ENCODE assay signal across 8 mouse cellular contexts in genomic region chr11:96074351-96075176, GRCm38 (mm10). TPM values are rescaled to one million over a fixed set of nuclear protein-coding genes. Genes with fewer than 3 reads are reported as not detected.
DNase-seq lines count a peak whose midpoint lies in the region; ATAC-seq lines count a peak whose summit lies in the region.
"Had no signal": no experiment of that assay in that cellular context is flagged by ENCODE, and none has a peak within 500 bp of the region (broad histone marks: within the 10 kb centered on the region; RNA-seq: fewer than 3 reads in every experiment).

No protein-coding gene starts in this region.

- peak overlapping the region; percentile 77 to 83 for H3K27ac ChIP-seq in heart, embryonic 14.5 days (replicated peaks in 1 of 2; ENCODE audit: control insufficient read depth in 1 of 2, insufficient read depth in 1 of 2, low read depth in 2 of 2, low read length in 2 of 2)
- 0 out of 2 replicates have a peak overlapping the region, but pooled peaks have one; percentile 49 for H3K27ac ChIP-seq in limb, embryonic 13.5 days

- H3K4me1 ChIP-seq in megakaryocyte, embryonic 14.5 days: peaks cover 43% of the 10 kb centered on the region
- H3K4me1 ChIP-seq in heart, embryonic 14.5 days (ENCODE audit: control insufficient read depth in 2 of 2, insufficient read depth in 2 of 2, low read length in 2 of 2): peaks cover 0 to 15% of the 10 kb centered on the region in 2 experiments; a peak in 2 of 4 replicates
- peaks cover 14% of the 10 kb centered on the region for H3K4me1 ChIP-seq in limb, embryonic 13.5 days

- WGBS in heart, embryonic 14.5 days: 8% methylated on average over 17 of the region's 17 CpGs
- 18% methylated on average over 17 of the region's 17 CpGs for WGBS in limb, embryonic 13.5 days

- peak; percentile 75 for DNase-seq in cerebellum, adult 9-10 months
- peak; percentile 42 for DNase-seq in right cerebral cortex, postnatal 14 days
- no peak for DNase-seq in gastrocnemius, adult 8-10 months (ENCODE audit: low spot score in 2 of 2)

- H3K9ac ChIP-seq in heart, embryonic 14.5 days (ENCODE audit: low read length): peak overlapping the region; percentile 90
- peak overlapping the region; percentile 83 for H3K9ac ChIP-seq in limb, embryonic 13.5 days

- H3K27me3 ChIP-seq in megakaryocyte, embryonic 14.5 days (replicated peaks): no peaks in the 10 kb centered on the region
- no peaks in the 10 kb centered on the region for H3K27me3 ChIP-seq in heart, embryonic 14.5 days (ENCODE audit: control insufficient read depth, insufficient read depth, low read length)
- H3K27me3 ChIP-seq in limb, embryonic 13.5 days: no peaks in the 10 kb centered on the region

- H3K36me3 ChIP-seq in megakaryocyte, embryonic 14.5 days (replicated peaks; ENCODE audit: low read length): peaks cover 36% of the 10 kb centered on the region
- peaks cover 39% of the 10 kb centered on the region for H3K36me3 ChIP-seq in heart, embryonic 14.5 days (ENCODE audit: control insufficient read depth, insufficient read depth, low read length)
- peaks cover 34% of the 10 kb centered on the region for H3K36me3 ChIP-seq in limb, embryonic 13.5 days

- no peaks in the 10 kb centered on the region for H3K9me3 ChIP-seq in megakaryocyte, embryonic 14.5 days
- H3K9me3 ChIP-seq in heart, embryonic 14.5 days (ENCODE audit: control insufficient read depth, low read length): no peaks in the 10 kb centered on the region
- H3K9me3 ChIP-seq in limb, embryonic 13.5 days: no peaks in the 10 kb centered on the region

- H3K4me3 ChIP-seq in megakaryocyte, embryonic 14.5 days (replicated peaks): peak overlapping the region; percentile 93
- peak overlapping the region; percentile 59 to 73 for H3K4me3 ChIP-seq in heart, embryonic 14.5 days (ENCODE audit: control insufficient read depth in 1 of 2, insufficient read depth in 1 of 2, low read depth in 1 of 2, low read length in 2 of 2)
- H3K4me3 ChIP-seq in limb, embryonic 13.5 days: peak overlapping the region; percentile 81

- no peak for ATAC-seq in megakaryocyte, adult 5-6 weeks (ENCODE audit: poor library complexity, severe bottlenecking)
- no peak for ATAC-seq in heart, embryonic 14.5 days (ENCODE audit: insufficient number of reproducible peaks, insufficient read depth, low FRiP score, low read depth)
- no peak for ATAC-seq in limb, embryonic 13.5 days (ENCODE audit: low FRiP score, low read depth)

- H3K4me2 ChIP-seq in heart, embryonic 14.5 days (ENCODE audit: low read length): peak overlapping the region; percentile 82
- H3K4me2 ChIP-seq in limb, embryonic 13.5 days (replicated peaks): peak overlapping the region; percentile 92

RNA-seq across cellular contexts. Expression of gene Atp5g1, which starts 0.9 kb away (rescaled TPM):
- 305 and 325 TPM in 2 replicates for polyA plus RNA-seq in megakaryocyte, embryonic 14.5 days (2012; ENCODE audit: insufficient read depth, low replicate concordance)
- 192 and 203 TPM in 2 replicates for total RNA-seq in megakaryocyte, adult 5-6 weeks (2015)
- 24.3 and 35.9 TPM in 2 replicates for total RNA-seq in megakaryocyte, adult 5-6 weeks (2017)
- polyA plus RNA-seq in heart, embryonic 14.5 days (2014; fragmentation: Nextera tagmentation; extraction: Ambion mirVana): 2,464 and 2,507 TPM in 2 replicates
- 424 and 500 TPM in 2 replicates for polyA plus RNA-seq in limb, embryonic 13.5 days (2015; fragmentation: Nextera tagmentation; extraction: Ambion mirVana)
- 1,000 to 10,000 TPM; 1,235 to 1,416 (median 1,336) TPM for total RNA-seq in gastrocnemius, adult 8-10 months (2022)

RNA-seq across cellular contexts. Expression of gene Ube2z, which starts 9.4 kb away (rescaled TPM):
- 12.1 and 13.8 TPM in 2 replicates for polyA plus RNA-seq in megakaryocyte, embryonic 14.5 days (2012; ENCODE audit: insufficient read depth, low replicate concordance)
- total RNA-seq in megakaryocyte, adult 5-6 weeks (2015): 22.5 and 22.8 TPM in 2 replicates
- 20.8 and 21.5 TPM in 2 replicates for total RNA-seq in megakaryocyte, adult 5-6 weeks (2017)
- 28.7 and 29.7 TPM in 2 replicates for polyA plus RNA-seq in heart, embryonic 14.5 days (2014; fragmentation: Nextera tagmentation; extraction: Ambion mirVana)
- 39.2 and 41.4 TPM in 2 replicates for polyA plus RNA-seq in limb, embryonic 13.5 days (2015; fragmentation: Nextera tagmentation; extraction: Ambion mirVana)
- total RNA-seq in gastrocnemius, adult 8-10 months (2022): 10 to 100 TPM; 15.0 to 17.9 (median 16.3) TPM

RNA-seq across cellular contexts. Expression of gene Calcoco2, which starts 37.2 kb away (rescaled TPM):
- polyA plus RNA-seq in megakaryocyte, embryonic 14.5 days (2012; ENCODE audit: insufficient read depth, low replicate concordance): not detected in 2 replicates
- not detected in 2 replicates for total RNA-seq in megakaryocyte, adult 5-6 weeks (2015)
- total RNA-seq in megakaryocyte, adult 5-6 weeks (2017): not detected in 2 replicates
- not detected in 2 replicates for polyA plus RNA-seq in heart, embryonic 14.5 days (2014; fragmentation: Nextera tagmentation; extraction: Ambion mirVana)
- polyA plus RNA-seq in limb, embryonic 13.5 days (2015; fragmentation: Nextera tagmentation; extraction: Ambion mirVana): not detected in 2 replicates
- not detected for total RNA-seq in gastrocnemius, adult 8-10 months (2022)
- polyA plus RNA-seq: frontal cortex, adult 2 months had no signal

RNA-seq across cellular contexts. Expression of gene Snf8, which starts 39.9 kb away (rescaled TPM):
- polyA plus RNA-seq in megakaryocyte, embryonic 14.5 days (2012; ENCODE audit: insufficient read depth, low replicate concordance): 21.3 and 146 TPM in 2 replicates
- total RNA-seq in megakaryocyte, adult 5-6 weeks (2015): 80.1 and 93.3 TPM in 2 replicates
- 47.6 and 59.8 TPM in 2 replicates for total RNA-seq in megakaryocyte, adult 5-6 weeks (2017)
- 23.5 and 30.5 TPM in 2 replicates for polyA plus RNA-seq in heart, embryonic 14.5 days (2014; fragmentation: Nextera tagmentation; extraction: Ambion mirVana)
- polyA plus RNA-seq in limb, embryonic 13.5 days (2015; fragmentation: Nextera tagmentation; extraction: Ambion mirVana): 95.0 and 98.4 TPM in 2 replicates
- total RNA-seq in gastrocnemius, adult 8-10 months (2022): 10 to 100 TPM; 30.5 to 36.9 (median 31.6) TPM

RNA-seq across cellular contexts. Expression of gene Gip, which starts 50.2 kb away (rescaled TPM):
- not detected in 2 replicates for polyA plus RNA-seq in megakaryocyte, embryonic 14.5 days (2012; ENCODE audit: insufficient read depth, low replicate concordance)
- total RNA-seq in megakaryocyte, adult 5-6 weeks (2015): not detected in 2 replicates
- not detected in 2 replicates for total RNA-seq in megakaryocyte, adult 5-6 weeks (2017)
- polyA plus RNA-seq in heart, embryonic 14.5 days (2014; fragmentation: Nextera tagmentation; extraction: Ambion mirVana): not detected in 2 replicates
- polyA plus RNA-seq in limb, embryonic 13.5 days (2015; fragmentation: Nextera tagmentation; extraction: Ambion mirVana): not detected in 2 replicates
- not detected for total RNA-seq in gastrocnemius, adult 8-10 months (2022)
- polyA plus RNA-seq: frontal cortex, adult 2 months had no signal

Comparison
In these comparisons a context has a peak if more than half of its experiments do, and no peak if none do; other contexts are left out.
1. DNase-seq: peak in cerebellum, adult 9-10 months (single experiment) and right cerebral cortex, postnatal 14 days (single experiment); none in gastrocnemius, adult 8-10 months (0 of 2).
2. Peak in every context shown above with its lines, with median percentiles within 50 percentile points of each other: H3K4me3 ChIP-seq.